Mouse (Mus musculus): ENCODE data around the gene Fam81a. TPM values are rescaled to one million over a fixed set of nuclear protein-coding genes. Genes with fewer than 3 reads are reported as not detected.

Gene Fam81a
- polyA plus RNA-seq (2012; ENCODE audit: low replicate concordance) = 0.10 TPM in 1 of 2 replicates, not detected in the other

GRCm38 (mm10) chr9:70142460-70142859 is at the start of gene Fam81a:
Gene Fam81a, minus strand, starts transcription at chr9:70142560.

Other genes with a start within 250 kb of the Fam81a start
- gene Bnip2, start 153.1 kb downstream of the Fam81a start, polyA plus RNA-seq (2012; ENCODE audit: low replicate concordance) = 26.8 and 29.1 TPM in 2 replicates
- 23.3 and 47.1 TPM in 2 replicates for gene Gtf2a2, start 130.0 kb downstream of the Fam81a start, polyA plus RNA-seq (2012; ENCODE audit: low replicate concordance)
- gene Gcnt3, start 104.5 kb downstream of the Fam81a start, polyA plus RNA-seq (2012; ENCODE audit: low replicate concordance) = not detected in 2 replicates
- 6.1 and 8.6 TPM in 2 replicates for gene Myo1e, start 64.8 kb upstream of the Fam81a start, polyA plus RNA-seq (2012; ENCODE audit: low replicate concordance)